Mouse (Mus musculus) bone marrow macrophage, adult 2 months (primary cell): ENCODE results near the gene Stxbp6. TPM values are rescaled to one million over a fixed set of nuclear protein-coding genes. Genes with fewer than 3 reads are reported as not detected.

Source experiments
- H3K27ac ChIP-seq: 2 replicates; pipeline ENCODE4 v1.5.1; 2012; ENCODE audit warnings: low read depth, low read length; ENCODE audit not compliant: insufficient read depth
- H3K4me1 ChIP-seq: 2 replicates; pipeline ENCODE4 v1.6.1; 2012; ENCODE audit warnings: low read length; ENCODE audit not compliant: control insufficient read depth, insufficient read depth
- H3K4me3 ChIP-seq: 2 replicates; pipeline ENCODE4 v1.5.1; 2012; ENCODE audit warnings: mild to moderate bottlenecking, low read length, moderate library complexity; ENCODE audit not compliant: insufficient read depth
- CTCF ChIP-seq: IDR thresholded peaks from 2 replicates; pipeline ENCODE4 v1.5.1; 2012; ENCODE audit warnings: low read depth, mild to moderate bottlenecking, low read length, moderate library complexity
- POLR2A ChIP-seq: IDR thresholded peaks from 2 replicates; pipeline ENCODE4 v1.6.1; 2012; ENCODE audit warnings: mild to moderate bottlenecking, low read depth, low read length, borderline replicate concordance
- polyA plus RNA-seq: library from polyadenylated mRNA; stranded (reverse); fragments of >200 nt; gene quantifications from 2 replicates; pipeline ENCODE4 v1.2.4, GENCODE M21; 2012; ENCODE audit not compliant: missing spikeins, insufficient read depth, insufficient read length

Stxbp6 gene
- polyA plus RNA-seq, 1 experiment = 1.0 TPM

DNA sequence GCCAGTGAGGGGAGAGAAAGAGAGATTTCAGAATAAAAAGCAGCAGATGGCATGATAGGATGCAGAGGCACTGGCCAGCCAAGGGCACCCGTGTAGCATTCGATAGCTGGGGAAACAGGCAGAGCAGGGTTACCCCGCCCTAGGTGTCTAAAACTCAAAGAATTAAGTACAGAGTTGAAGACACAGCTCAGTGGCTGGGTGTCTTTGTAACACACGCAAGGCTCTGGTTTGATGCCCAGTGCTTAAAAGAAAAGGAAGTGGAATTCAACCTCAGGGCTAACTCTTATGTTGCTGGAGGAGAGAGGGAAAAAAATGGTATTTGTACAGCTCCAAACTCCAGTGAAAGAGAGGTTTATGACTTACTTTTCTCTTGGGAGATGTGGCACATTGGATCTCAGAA lies 68.5 kb downstream of the Stxbp6 start:
- Histone ChIP-seq H3K4me1 (peaks cover 3% of the 10 kb centered on the region), H3K27ac (no peak overlapping the region), H3K4me3 (no peak overlapping the region)
- TF ChIP-seq POLR2A = no peak
- TF ChIP-seq CTCF = no peak

DNA sequence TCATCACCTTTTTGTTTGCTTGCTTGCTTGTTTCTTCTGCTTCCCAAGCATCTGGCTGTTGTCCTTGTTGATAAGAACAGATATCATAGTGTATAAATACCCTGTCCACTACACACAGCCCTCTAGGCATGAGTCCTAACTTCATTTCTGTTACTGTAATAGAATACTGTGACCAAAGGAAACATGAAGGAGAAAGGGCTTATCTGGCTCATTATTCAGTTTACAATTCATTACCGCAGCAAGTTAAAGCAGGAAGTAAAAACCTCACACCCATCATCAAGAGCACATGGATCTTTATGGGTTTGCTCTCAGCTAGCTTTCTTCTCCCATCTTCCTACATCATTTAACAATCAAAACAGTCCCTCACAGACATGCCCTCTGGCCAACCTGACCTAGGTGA lies 72.5 kb downstream of the Stxbp6 start:
- Histone ChIP-seq H3K4me3 (no peak overlapping the region), H3K27ac (no peak overlapping the region), H3K4me1 (no peaks in the 10 kb centered on the region)
- TF ChIP-seq CTCF (no peak), POLR2A (no peak)

DNA sequence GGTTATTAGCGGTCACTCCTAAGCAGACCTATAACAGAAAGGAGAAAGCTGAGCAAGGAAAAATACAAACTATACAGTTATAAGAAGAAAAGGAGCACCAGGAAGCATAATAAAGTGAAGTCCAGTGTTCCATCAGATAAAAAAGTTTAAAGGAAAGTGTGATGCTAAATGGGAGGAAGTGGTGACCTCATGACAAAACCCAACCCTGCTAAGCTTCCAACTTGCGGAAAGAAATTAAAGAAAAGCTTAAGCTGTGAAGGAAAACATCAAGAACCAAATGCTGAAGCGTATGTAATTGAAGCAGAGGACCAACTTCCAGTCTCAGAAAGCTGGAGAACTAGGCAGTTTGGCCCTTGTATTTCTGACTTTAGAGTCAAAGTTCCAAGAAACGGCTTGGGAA lies 77.1 kb downstream of the Stxbp6 start:
- H3K4me1 ChIP-seq = no peaks in the 10 kb centered on the region
- no peak overlapping the region for H3K4me3 ChIP-seq
- H3K27ac ChIP-seq = no peak overlapping the region
- no peak for TF ChIP-seq POLR2A
- TF ChIP-seq CTCF = no peak

DNA sequence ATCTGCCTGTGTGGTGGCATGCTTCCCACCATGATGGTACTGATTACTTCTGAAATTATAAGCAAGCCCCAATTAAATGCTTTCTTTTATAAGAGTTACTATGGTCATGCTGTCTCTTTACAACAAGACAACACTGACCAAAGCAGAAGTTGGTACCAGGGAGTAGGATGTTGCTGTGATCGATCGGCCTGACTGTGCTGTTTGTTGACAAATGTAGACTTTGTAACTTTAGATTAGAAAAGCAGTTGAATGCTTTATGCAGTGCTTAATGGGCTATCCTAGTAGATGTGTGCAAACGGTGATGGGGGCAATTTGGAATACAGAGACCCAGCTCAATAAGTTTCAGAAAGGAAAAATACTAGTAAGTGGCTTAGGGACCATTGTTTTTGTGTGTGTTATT lies 77.6 kb downstream of the Stxbp6 start:
- Histone ChIP-seq H3K4me1 (no peaks in the 10 kb centered on the region), H3K27ac (no peak overlapping the region), H3K4me3 (no peak overlapping the region)
- TF ChIP-seq POLR2A (no peak), CTCF (no peak)

DNA sequence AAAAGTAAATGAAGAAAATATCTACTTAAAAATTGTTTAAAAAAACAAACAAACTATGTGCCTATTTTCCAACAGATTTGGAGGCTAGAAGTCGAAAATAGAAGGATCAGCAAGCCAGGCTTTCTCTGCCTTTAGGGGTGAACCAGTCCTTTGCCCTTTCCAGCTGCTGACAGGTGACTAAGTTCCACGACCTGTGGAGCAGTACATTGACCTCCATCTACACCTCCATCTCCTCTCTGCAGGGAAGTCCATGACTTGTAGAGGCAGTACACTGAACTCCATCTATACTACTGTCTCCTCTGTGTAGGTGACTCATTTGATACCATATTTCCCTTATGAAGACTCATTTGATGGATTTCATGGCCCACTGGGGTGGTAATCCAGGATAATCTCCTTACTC lies 78.2 kb downstream of the Stxbp6 start:
- TF ChIP-seq CTCF (no peak), POLR2A (no peak)
- Histone ChIP-seq H3K27ac (no peak overlapping the region), H3K4me1 (no peaks in the 10 kb centered on the region), H3K4me3 (no peak overlapping the region)

DNA sequence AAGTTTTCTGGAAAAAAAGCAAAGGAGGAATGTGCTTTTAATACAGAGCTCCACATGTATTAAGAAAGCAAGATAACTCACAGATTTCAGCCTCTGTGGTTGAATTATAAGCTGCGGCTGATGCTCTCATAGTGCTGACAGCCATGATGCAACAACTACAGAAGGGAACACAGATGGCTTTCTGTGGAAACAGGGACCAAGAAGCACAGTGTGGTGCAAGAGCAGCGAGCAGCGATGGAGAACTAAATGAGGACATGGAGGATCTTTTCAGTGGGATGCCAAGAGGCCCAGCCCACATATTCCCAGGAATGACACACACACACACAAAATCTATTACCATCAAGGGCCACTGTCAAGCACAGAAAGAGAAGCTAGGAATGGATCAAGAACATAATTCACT lies 81.1 kb downstream of the Stxbp6 start:
- Histone ChIP-seq H3K4me1 (no peaks in the 10 kb centered on the region), H3K27ac (no peak overlapping the region), H3K4me3 (no peak overlapping the region)
- TF ChIP-seq POLR2A (no peak), CTCF (no peak)

DNA sequence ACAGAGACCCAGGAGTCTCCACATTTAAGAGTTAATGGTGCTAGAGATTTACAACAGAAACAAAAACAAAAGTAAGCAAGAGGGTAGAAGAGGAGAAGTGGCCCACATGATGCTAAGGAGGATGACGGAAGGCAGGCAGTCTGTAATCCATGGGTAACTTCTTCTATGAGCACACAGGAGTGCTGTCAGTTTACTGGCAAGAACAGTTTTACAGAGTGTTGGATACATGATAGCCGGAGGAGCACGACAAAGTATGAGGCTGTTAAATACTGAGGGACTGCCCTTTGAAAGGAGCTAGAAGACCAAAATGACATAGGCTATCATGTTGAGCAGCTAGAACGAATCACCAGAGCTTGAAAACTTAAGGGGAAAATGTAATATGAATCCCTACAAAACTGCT lies 81.7 kb downstream of the Stxbp6 start:
- TF ChIP-seq CTCF = no peak
- no peak for TF ChIP-seq POLR2A
- H3K27ac ChIP-seq = no peak overlapping the region
- no peaks in the 10 kb centered on the region for H3K4me1 ChIP-seq
- no peak overlapping the region for H3K4me3 ChIP-seq

DNA sequence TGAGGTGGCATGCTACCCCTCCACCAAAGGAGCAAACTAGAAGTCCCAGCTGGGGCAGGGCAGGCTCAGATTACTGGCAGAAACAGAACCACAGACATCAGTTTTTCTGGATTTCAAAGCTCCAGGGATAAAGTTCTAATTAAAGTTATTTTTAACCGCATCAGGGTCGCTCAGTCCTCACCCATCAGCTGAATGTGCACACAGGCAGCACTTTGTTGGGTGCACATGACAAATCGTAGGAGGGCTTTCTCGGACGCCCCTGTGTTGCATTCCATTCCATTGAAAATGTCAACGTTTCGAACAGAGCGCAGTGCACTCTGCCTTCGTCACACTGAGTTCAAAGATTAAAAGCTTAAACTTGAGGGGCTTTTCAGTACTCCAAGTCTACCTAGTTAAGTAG lies 84.1 kb downstream of the Stxbp6 start:
- H3K27ac ChIP-seq = no peak overlapping the region
- no peaks in the 10 kb centered on the region for H3K4me1 ChIP-seq
- TF ChIP-seq POLR2A (no peak), CTCF (no peak)

DNA sequence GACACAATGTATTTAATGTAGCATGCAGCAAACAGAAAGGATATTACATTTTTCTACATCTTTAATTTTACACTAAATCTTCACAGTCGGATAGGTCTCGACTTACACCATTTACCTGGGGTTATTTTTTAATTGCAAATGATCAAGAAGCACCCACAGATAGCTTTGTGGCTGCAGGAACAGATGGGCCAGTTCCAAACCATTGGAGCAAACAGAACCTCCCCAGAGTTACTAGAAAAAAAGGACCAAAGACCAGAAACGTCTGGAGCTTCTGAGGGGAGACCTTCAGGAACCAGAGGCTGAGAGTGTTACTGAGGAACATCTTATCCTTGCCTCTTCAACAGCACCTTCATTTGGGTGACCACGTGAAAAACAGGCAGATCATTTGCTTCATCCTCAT lies 85.5 kb downstream of the Stxbp6 start:
- no peak overlapping the region for H3K4me3 ChIP-seq
- no peaks in the 10 kb centered on the region for H3K4me1 ChIP-seq
- no peak overlapping the region for H3K27ac ChIP-seq
- TF ChIP-seq CTCF (no peak), POLR2A (no peak)

More for the DNA sequence above, 84.1 kb downstream of the Stxbp6 start:
- H3K4me3 ChIP-seq = no peak overlapping the region

DNA sequence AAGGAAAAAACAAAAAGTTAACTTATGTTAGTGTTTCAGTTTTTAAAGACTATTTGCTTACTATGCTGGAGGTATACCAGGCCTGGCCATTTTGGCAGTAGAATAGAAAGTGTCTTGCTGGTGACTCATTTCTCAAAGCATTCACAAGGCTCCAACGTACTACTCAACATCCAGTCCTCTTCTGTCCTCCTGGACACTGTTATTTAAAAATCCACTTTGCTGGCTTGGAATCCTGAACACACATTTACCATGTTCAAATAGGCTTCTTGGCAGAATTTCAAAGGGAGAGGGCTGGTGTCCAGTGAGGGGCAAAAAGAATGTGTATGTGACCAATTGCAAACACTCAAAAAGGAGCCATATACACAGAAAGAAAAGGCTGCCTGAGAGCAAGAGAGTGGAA lies 86.7 kb downstream of the Stxbp6 start:
- H3K27ac ChIP-seq = no peak overlapping the region
- TF ChIP-seq POLR2A (no peak), CTCF (no peak)

DNA sequence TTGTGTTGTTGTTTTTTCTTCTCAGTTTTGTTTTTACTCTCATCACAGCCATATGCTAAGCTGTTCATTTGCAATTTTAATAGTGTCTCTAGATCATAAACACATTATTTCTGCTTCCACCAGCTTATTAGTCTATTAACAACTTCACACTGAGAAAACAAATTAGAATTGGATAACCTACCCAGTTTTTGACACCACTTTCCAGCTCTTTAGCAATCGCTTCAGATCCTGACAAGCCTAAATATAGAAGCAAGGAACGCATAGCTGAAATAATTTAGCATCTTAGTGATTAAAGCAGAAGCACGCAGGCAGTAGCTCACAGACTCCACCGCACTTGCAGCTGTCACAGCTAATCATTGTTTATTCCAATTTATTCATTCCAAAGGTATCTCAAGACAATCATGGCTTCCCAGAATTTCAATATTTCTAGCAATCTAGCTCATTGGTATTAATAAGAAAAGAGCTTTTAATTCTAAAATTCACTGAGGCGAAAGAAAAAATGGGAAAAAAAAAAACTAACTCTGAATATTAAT lies 95.1 kb downstream of the Stxbp6 start:
- TF ChIP-seq CTCF = no peak
- no peak overlapping the region for H3K27ac ChIP-seq
- no peaks in the 10 kb centered on the region for H3K4me1 ChIP-seq
- H3K4me3 ChIP-seq = no peak overlapping the region

More for the DNA sequence above, 86.7 kb downstream of the Stxbp6 start:
- Histone ChIP-seq H3K4me3 (no peak overlapping the region), H3K4me1 (no peaks in the 10 kb centered on the region)
